Mouse (Mus musculus): ENCODE measurements around the gene Pih1d1.
"Not testable (repeated sequence)": the region's sequence is repeated elsewhere in the genome, so short reads cannot be mapped to it uniquely, and the experiment has no call there.

Pih1d1 gene

DNA sequence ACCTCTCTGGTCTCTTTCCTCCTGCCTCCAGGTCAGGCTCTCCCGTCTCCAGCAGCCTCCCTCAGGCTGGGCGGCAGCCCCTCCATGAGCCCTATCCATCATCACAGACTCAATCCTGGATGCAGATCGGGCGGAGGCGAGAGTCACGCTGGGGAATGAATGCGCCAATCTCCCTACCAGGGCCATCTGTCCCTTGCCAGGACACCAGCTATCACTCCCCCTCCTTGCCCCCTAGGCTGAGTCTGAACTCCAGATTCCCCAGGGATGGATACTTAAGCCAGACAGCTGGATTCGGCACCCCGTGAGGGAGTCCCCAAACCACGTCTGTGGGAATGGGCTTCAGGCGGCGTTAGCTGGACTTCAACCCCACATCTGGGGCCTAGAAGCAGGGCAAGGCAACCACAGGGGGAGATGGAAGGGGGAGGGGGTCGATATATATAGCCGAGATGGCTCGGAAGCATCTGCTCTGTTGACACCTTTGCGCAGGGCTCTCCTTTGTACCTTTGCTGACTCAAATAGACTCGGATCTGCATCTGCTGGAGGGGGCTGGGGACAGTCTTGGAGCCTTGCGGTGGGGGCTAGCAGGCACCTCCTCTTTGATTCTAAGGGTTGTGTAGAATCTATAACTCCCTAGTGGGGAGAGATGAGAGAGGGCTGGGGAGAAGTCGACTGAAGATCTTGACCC is 13.8 kb downstream of the Pih1d1 start:
- no peak for DNase-seq (ENCODE audit: low spot score in 2 of 2)

GRCm38 (mm10) chr7:45168656-45169055 is 14.6 kb downstream of the Pih1d1 start:
- DNase-seq (ENCODE audit: low spot score in 2 of 2): no peak

DNA sequence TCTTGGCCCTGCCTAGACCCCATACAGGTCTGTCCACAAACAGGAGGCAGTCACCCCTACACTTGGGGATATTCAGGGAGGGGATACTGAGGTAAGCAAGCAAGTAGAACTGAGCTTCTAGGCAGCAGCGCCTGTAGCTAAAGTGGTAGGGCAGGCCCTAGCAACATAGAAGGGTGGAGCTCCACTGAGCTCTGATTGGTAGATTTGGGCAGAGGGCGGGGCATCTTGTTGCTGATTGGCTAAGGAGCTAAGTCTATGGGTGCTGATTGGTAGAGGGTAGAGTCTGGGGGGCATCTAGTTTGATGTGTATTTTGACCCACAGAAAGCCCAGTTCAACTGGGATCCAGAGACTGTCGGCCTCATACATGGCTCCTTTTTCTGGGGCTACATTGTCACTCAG is 15.4 kb downstream of the Pih1d1 start:
- DNase-seq (ENCODE audit: low spot score in 2 of 2): no peak

DNA sequence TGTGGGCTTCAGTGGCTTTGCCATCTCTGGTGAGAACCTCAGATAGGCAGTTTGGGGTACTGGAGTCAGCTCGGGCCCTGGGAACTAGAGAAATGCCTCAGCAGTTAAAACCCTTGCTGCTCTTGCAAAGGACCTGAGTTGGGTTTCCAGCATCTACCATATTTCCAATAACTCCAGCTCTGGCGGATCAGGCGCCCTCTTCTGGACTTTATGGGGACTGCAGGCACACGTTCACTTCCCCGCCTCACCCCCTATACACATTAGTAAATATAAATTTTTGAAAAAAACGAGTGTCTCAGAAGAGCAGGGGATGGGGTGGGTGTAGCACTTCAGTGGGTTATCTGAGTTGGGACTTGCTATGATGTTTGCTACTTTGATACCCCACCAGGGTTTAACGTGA is 18.9 kb downstream of the Pih1d1 start:
- peak in 1 of 2 experiments; percentile 36 for DNase-seq (ENCODE audit: low spot score in 2 of 2)

DNA sequence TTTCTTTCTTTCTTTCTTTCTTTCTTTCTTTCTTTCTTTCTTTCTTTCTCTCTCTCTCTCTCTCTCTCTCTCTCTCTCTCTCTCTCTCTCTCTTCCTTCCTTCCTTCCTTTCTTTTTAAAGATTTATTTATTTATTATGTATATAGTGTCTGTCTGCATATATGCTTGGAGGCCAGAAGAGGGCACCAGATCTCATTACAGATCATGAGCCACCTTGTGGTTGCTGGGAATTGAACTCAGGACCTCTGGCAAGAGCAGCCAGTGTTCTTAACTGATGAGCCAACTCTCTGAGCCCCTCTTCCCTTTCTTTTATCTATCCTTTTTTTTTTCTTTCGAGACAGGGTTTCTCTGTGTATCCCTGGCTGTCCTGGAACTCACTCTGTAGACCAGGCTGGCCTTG is 19.7 kb downstream of the Pih1d1 start:
- not testable (repeated sequence) for DNase-seq (ENCODE audit: low spot score in 2 of 2)

GRCm38 (mm10) chr7:45174567-45175280 is 20.6 kb downstream of the Pih1d1 start:
- DNase-seq (ENCODE audit: low spot score in 2 of 2): no peak

DNA sequence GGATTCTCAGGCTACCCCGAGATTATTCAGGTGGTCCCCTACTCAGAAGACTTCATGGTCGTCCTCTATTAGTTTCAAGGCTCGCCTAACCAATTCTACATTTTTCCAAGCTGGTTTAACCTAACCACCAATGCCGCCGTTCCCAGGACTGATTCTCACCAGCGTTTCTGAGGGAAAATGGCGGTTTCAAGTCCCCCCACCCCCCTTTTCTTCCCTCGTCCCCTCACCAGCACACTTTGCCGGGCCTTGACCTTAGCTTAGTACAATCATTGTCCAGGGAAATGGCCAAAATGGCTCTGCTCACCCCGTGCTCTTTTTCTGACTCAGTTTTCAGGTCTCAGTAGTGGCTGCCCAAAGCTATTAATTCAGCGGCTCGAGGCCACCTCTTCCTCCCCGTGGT is 21.3 kb downstream of the Pih1d1 start:
- no peak for DNase-seq (ENCODE audit: low spot score in 2 of 2)

DNA sequence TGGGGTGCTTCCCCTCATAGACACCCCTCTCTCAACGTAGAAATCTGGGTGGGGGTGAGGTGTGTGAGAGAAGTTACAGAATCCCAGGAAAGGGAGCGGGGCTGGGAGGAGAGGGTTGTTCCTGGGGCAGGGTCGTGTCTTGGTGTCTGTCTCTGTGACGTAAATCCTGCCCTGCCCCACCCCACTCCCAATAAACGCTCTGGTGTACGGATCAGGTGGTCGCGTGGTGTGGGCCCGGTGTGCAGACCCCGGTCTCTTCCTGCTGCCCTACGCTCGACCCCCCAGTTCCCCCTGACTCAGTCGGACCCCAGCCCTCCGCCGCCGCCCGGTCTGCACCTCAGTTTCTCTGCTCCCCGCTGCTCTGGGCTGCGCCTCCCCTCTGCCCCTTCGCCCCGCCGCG is 21.8 kb downstream of the Pih1d1 start:
- no peak for DNase-seq (ENCODE audit: low spot score in 2 of 2)

DNA sequence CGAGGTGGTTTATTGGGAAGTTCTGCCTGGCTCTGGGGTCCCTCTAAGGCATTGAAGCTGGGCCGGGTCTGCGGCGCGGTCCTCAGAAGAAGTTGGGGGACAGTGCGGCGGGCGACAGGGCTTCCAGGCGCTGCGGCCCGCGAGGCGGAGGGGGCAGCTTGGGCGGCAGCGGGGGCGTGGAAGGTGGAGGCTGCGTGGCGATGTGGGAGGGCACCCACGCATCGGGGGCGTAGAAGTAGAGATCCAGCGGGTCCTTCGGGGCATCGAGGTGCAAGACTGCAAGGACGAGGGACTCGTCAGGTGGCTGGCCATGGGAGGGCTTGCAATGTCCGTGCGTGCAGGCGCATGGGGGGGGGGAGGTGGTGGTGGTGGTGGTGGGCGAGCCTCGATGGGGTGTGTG is 22.3 kb downstream of the Pih1d1 start:
- DNase-seq (ENCODE audit: low spot score in 2 of 2): no peak

GRCm38 (mm10) chr7:45178550-45178949 is 24.4 kb downstream of the Pih1d1 start:
- DNase-seq (ENCODE audit: low spot score in 2 of 2): no peak

GRCm38 (mm10) chr7:45179469-45179868 is 25.4 kb downstream of the Pih1d1 start, which contains the start of gene Gfy:
Gene Gfy (minus strand): TSS chr7:45179569.
- DNase-seq (ENCODE audit: low spot score in 2 of 2): no peak

- no peak for DNase-seq (ENCODE audit: low spot score in 2 of 2)
Observed at GRCm38 (mm10) chr7:45180896-45181477, 26.9 kb downstream of the Pih1d1 start, which contains the start of gene Pth2. Gene Pth2 (plus strand): TSS chr7:45180995.

- no peak for DNase-seq (ENCODE audit: low spot score in 2 of 2)
Observed at GRCm38 (mm10) chr7:45181540-45181939, 27.4 kb downstream of the Pih1d1 start.

GRCm38 (mm10) chr7:45182199-45182601 is 28.1 kb downstream of the Pih1d1 start:
- peak; percentile 76 to 81 for DNase-seq (ENCODE audit: low spot score in 2 of 2)

DNA sequence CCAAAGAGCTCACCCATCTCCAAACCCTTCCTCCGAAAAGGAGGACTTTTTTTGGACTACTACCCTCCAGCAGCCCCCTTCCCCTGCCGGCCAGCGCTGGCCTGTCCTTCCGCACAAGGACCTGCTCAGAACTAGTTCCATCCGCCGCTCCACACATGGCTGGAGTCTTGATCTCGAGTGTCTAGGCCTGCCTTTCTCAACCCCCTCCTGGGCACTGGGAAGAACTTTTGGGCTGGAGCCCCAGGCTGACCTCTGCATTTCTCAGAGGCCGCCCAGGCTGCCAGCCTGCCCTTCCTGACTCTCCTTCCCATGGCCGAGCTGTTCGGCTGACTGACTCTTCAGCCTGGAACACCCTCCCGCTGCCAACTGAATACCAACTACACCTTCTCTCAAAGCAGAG is 28.5 kb downstream of the Pih1d1 start:
- no peak for DNase-seq (ENCODE audit: low spot score in 2 of 2)

GRCm38 (mm10) chr7:45183672-45184071 is 29.6 kb downstream of the Pih1d1 start:
- DNase-seq (ENCODE audit: low spot score in 2 of 2): no peak

- DNase-seq (ENCODE audit: low spot score in 2 of 2): no peak
Observed at GRCm38 (mm10) chr7:45185921-45186320, 31.8 kb downstream of the Pih1d1 start.

DNA sequence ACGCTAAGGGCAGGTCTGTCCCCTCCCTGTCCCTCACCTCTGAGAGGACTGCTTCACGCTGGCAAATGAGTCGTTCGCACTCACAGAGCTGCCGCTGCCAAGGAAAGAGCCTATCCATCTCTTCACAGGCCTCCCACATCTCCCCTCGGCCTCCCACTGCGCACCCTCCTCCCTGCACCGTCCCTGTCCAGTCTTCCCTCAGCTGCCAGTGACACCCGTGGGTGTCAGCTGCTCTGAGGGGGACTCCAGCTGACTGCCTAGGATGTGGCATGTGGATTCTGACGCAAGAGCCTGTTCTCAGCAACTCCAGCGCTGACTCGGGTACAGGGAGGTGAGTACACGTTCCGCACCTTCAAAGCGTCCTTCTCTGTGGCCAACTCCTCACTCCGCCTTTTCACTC is 35.5 kb downstream of the Pih1d1 start:
- no peak for DNase-seq (ENCODE audit: low spot score in 2 of 2)

GRCm38 (mm10) chr7:45190186-45190585 is 36.1 kb downstream of the Pih1d1 start:
- no peak for DNase-seq (ENCODE audit: low spot score in 2 of 2)

DNA sequence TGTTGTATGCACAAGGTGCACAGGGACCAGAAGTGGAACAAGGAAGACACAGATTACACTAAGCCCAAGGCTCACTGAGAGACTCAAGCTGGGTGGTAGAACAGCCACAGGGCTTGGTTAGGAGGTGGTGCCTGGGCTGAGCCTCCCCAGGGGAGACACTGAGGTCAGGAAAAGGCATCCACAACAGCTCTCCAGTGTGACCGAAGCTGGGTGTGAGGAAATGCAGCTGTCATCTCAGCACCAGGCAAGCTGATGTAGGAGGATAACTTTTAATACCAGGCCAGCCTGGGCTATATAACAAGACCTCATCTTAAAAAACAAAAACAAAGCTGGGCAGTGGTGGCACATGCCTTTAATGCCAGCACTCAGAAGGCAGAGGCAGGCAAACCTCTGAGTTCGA is 37.1 kb downstream of the Pih1d1 start:
- no peak for DNase-seq (ENCODE audit: low spot score in 2 of 2)

DNA sequence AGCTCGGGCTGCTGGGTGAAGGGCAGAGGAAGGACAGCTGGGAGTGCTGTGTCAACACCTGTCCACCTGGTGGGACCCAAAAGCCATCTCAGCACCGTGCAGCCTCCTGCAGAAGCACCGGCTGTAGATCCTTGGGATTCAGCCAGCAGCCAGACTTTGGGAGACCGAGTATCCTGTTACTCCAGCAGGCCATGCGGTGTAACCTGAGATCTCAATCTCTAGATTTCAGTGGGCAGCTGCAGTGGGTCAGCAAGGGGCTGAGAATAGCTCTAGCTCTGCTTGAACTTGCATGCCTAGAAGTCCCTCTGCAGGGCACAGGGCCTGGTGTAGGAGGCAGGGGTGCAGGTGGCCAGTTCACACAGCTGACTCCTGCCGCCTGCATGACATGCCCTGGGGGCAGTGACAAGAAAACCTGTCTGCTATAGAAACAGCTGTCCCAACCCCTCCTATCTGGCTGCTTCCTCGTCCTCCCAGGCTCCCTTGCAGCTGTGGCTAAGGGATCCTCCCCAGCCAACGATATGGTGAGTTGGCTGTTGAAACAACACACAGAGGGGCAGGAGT is 37.8 kb downstream of the Pih1d1 start:
- no peak for DNase-seq (ENCODE audit: low spot score in 2 of 2)

DNA sequence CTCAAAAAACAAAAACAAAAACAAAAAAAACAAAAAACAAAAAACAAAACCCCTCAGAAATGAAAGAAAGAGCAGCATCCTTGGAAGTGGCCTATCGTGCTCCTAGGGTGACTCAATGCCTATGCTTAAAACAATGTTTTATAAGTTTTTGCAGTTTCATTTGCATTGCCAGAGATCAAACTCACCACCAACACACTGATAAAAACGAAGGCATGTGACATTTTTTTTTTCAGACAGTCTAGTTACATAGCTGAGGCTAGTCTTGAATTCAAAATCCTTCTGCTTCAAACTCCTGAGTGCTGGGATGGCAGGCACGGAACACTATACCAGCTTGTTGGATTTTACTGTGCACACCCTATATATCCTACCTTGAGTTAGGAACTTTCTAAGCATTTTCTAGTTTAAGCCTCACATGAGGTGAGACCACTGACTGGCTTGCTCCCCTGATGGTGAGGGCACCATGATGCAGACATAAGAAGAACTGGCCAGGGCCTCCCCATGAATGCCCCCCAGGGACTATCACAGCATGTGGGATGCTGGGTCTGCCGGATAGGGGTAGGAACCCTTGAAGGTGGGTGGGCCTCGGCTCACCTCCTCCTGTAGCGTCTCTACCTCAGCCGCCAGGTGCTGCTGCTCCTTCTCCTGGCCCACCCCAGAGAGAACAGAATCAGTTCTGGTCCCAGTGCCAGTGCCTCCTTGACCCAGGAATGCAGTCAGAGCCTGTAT is 38.6 kb downstream of the Pih1d1 start:
- no peak for DNase-seq (ENCODE audit: low spot score in 2 of 2)

Measured in spleen, postnatal 14 days (tissue).